Mouse (Mus musculus) yolk sac, embryonic 10.5 days (tissue): Measurements from ENCODE around the gene Rasal2.

Experiments
- DNase-seq: peaks from one replicate; pipeline ENCODE4 v3.0.0-alpha.2; 2017; ENCODE audit warnings: low spot score

Rasal2 gene

DNA sequence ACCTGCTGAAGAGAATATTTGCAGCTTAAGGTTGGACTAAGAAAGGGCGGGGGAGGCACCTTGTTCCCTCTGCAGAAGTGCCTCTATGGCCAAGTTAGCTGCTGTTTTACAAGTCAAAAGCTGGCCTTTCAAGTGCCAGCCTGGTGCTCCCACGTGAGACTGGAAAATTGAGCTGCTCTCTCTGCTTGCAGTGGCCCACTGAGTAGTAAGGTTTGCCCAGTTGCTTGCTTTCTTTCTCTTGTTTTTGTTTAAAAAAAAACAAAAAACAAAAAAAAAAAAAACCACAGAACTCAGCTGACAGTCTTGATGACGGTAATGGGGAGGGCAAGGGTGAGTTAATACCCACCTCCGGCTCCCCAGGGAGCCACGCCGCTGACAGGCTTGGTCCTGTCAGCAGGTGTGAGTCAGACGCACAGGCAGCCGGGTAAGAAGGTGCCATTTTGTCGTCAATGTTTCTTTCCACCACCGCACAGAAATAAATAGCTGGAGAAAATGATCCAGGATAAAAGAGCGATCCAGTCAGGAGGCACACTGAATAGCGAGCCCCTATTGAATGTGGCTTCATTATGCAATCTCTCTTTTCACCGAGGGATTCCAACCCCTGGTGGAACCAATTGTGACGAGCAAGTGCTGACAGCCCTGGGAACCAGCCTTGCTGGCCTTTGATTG, 27.7 kb upstream of the Rasal2 start:
- no peak for DNase-seq

DNA sequence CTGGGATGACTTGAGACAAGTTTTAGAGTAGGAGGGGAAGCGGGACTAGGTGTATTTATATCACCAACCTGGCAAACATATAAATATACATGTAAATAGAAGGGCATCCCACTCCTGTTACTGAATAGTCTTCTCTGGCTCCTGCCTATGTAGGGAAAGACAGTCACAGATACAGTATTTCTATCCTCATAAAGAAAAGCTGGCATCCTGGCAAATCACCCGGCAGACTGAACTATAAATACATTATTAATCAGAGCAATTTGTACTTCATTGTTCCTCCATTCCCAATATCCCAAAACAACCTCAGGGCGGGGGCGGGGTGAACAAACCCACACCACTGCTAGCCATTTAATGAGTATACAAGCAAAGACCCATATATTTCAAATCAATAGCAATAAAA, 26.7 kb upstream of the Rasal2 start:
- no peak for DNase-seq

DNA sequence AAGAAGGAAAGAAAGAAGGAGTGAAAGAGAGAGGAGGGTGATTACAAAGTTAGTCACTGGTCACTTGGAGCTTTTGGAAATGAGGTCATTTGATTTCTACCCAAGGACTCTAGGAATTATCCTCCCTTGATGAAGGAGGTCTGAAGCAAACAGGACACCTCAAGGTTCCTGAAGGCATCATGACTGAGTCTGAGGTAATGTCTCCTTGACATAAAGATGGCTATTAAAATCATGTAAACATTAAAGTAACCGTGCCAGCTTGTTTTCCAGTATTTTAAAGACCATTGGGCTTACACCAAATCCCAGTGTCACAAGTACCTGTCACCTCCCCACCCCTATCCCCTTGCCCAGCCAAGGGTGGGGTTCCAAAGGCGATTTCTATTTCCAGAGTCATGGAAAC, 25.9 kb upstream of the Rasal2 start:
- DNase-seq, result no peak

DNA sequence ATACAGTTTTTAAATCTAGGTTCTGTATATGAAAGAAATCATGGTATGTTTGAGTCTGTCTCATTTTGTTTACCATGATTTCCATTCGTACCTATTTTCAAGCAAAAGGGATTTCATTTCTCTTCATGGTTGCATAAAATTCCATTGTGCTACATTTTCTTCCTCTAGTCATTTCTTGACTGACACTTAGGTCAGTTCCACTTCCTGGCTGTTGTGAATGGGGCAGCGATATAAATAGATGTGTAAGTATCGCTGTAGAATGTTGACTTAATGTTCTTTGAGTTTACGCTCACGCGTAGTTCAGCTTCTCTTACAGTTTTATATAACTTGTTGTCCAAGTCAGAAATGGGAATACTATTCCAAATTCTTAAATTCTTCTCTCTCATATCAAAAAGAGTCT, 23.5 kb upstream of the Rasal2 start:
- DNase-seq, result no peak

DNA sequence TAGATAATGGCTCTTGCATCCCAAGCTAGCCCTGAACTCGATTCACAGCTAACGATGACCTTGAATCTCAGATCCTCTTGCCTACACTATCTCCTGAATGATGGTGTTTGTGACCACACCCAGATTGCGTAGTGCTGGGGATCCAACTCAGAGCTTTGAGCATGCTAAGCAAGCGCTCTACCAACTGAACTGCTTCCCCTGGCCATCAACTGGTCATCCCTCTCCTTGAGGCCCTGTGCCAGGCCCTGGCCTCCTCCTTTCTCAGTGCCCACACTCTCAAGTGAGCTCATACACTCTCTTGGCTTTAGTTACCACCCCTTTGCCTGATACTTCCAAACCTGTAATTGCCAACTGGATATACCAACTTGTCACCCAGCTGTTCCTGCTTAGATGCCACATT, 22.0 kb upstream of the Rasal2 start:
- no peak for DNase-seq

DNA sequence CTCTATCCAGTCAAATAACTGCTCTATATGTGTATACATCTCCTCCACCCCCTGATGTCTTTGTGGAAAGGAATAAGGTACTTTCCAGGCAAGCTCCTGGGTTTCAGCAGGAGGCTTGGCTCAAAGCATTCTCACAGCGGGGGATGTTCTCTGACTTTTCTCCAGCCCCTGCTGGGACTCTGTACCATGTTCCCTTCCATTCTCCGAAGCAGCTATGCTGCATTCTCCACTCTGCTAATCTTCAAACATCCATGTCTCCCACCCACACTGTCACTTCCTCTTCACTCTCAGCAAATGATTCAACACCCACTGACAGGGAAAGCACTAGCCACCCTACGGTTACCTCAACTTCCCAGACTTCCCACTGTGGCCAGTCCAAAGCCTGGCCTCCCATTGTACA, 20.9 kb upstream of the Rasal2 start:
- no peak for DNase-seq

DNA sequence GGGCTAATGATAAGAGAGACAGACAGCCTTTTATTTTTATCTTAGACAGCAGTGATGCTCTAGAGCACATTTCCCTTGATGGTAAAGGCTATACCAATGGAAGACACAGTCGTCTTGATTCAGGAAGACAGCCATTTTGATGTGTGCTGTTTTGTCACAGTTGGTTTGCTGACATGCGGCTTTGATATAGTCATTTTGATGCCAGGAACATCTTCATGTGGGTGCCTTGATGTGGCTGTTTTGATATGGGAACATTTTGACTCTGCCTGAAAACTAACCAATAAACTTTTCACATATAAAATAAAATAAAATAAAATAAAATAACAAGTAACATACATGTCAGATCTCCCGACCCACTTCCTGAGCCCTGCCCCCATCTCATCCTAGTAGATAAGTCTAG, 16.0 kb upstream of the Rasal2 start:
- no peak for DNase-seq

DNA sequence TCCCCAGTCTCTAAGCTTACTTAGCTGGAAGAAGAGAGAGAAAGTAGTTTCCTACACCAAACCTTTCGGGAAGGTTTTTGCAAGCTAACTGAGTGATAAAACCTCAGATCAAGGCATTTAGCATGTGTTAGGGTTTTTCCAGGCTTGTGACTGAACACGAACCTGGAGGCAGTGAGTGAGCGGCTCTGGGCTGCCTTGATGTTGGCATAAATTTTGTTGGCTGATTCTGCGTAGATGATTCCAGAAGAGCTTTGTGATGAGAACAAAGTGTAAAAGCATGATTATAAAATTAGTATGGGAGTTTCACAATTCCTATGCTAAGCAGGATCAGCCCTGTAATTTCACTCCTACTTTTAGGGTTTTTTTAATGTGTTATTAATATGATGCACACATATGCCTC, 15.2 kb upstream of the Rasal2 start:
- no peak for DNase-seq

DNA sequence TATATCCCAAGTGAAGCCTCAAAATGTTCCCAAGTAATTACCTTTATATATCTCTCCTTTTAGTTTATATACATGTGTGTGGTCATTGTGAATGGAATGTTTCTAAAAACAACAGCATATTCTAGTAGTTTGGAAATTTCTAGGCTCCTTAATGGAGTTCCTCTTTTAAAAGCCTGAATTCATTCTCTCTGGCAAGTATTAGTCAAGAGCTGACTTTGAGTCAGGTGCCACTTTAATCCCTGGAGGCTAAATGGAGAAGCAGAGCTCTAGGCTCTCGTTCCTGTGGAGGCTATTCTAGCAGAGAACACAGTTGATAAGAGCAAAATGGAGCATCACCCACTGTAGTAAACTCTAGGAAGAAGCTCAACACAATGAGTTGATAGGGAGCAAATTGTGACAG, 14.5 kb upstream of the Rasal2 start:
- DNase-seq, result no peak

DNA sequence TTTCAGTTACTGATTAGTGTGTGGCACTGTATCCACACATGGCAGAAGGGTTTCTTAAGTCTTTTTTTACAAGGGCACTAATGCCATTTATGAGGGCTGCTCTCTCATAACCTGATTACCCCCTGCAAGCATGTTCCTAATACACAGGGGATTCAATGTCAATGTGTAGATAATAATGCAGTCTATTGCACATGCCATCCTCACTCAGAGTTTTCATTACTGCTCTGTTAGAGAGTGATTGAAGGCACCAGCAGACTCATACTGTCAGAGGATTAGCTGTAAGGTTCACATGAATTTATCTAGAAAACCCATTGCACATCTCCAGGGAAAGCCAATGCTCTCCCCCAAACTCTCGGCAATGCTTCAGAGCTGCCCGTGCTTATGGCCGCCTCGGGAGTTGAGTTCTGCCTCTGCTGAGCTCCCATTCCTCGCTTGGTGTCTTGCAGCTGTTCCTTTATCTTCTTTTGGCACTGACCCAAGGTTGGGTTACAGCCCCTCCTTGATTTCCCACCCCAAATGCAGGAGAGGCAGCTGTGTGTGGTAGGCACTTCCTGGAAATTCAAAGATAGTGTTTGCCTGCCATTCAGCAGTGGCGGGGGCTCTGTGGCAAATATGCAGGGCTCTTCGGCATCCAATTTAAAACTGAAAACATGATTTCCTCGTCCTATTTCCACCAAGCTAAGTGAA, 13.5 kb upstream of the Rasal2 start:
- no peak for DNase-seq

DNA sequence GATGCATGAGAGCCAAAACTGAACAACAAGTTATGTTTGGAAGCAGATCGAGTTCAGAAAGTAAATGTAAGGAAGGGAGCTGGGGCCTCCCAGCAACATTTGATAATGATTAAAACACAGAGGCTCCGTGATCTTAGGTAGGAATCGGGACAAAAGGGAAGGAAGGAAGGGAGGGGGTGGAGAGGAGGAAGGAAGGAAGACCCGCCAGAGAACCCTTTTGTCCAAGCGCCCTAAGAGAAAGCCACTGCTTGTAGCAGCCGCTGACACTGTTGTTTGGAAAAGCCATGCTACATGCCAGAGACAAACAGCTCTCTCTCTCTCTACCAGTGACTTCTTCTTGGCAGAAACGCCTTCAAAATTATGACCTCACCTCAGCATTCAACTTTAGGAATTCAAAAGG, 5.5 kb upstream of the Rasal2 start:
- DNase-seq, result no peak

DNA sequence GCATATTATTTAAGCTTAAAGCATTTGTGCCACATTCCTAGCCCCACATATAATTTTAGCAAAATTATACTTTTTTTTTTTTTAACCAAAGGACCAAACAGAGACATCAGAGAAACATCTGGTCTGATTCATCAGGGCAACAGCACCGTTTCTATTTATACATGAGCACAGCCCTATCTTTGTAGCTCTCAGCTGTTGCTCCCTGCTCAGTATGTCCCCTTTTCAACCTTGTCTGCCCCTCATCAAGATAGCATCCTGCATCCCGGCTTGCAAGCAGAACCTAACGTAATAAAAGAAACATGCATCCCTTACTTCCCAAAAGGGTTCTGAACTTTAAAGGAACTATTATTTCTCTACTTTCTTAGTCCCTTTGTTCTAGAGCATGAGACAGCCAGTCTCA, 5.0 kb upstream of the Rasal2 start:
- DNase-seq, result no peak

DNA sequence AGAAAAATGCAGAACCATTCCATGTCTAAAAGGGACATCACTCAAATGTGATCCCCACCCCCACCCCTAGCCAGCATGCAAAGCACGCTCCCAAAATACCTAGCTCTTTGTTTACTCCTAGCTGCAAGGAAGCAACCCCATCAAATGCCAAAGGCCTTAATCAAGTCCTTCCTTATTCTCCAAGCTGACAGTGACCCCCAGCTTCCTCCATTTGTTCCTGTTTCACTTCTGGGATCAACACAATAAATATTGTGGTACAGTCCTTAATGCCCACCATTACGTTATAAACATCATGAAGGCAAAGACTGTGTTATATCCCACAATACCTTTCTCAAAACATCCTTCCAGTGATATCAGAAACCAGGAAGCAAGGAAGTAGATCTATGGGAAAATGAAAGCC, 4.2 kb upstream of the Rasal2 start:
- DNase-seq, result no peak

DNA sequence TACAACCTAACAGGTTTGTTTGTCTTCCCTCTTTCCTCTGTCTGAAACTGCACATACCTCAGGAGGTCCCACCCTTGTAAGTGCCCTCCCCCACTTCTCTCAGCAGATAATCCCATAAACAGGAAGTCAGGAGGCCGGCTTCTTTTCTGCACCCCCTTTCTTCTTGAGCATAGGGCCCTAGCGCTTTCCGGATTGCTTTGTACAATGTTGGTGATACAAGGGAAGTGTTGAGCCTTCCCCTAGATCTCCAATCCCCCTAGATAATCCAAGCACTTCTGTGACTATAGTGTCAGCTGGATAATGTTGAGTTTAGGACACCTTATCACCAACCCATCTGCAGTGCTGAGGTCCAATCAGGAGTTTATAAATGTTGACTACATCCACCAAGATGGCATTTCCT, 3.4 kb upstream of the Rasal2 start:
- DNase-seq, result no peak

DNA sequence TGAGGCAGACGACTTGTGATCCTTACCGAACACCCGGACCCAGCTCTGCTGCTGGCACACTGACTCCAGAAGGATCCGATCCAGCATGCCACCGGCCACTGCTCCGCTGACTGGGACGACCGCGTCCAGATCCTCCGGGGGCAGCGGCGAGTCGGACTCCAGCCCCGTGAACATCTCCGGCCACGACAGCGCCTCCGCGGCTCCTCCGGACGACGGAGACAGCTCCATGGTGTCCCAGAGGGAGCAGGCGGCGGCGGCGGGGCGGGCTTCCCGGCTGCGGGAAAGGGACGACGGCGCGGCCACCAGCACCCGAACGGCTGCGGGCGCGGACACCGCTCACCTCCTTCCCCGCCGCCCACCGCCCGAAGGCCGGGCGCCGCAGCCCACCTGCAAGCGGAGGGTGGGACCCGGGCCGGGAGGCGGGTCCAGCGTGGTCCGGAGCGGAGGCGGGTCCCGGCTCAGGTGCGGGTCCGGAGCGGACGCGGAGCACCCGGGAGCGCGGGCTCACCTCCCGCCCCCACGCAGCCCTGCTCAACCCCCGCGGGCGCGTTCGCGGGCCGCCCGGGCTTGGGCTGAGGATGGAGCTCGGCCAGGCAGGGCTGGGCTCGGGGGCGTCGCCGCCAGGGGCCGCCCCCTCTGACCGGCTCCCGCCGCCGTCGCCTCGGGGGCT, 549 bp downstream of the Rasal2 start:
- peak; percentile 63 for DNase-seq

DNA sequence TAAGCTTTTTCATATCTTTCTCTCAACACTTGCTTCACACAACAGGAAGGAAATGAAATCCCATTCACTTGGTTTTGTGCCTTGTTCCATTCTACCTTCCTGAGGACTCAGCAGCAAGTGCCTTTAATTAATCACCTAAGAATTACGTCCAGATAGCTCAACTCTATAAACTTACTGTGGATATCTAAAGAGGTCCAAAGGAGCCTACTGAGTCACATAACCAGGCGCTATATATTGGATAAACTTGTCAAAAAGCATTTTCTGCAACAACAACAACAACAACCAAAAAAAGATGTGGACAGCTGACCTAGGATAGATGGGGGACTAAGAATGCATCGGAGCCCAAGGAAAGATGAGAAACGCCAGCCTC, 1.1 kb downstream of the Rasal2 start:
- no peak for DNase-seq

DNA sequence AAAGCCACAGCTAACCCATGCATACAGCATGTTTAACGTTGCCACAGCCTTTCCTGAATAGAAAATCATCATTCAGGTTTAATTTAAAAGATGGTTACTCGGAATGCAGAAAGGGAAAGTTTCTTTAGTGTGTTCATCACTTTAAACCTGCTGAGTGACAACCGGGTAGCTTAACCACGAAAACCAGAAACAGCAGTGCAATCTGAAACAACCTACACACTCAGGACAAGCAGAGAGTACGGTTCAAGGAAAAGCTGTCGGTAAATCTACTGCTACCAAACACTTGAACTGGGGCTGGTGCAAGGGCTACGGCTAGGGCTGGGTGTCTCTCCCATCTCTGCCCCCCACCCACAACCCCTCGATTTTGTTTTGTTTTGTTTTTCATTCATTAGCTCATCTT, 1.5 kb downstream of the Rasal2 start:
- no peak for DNase-seq

DNA sequence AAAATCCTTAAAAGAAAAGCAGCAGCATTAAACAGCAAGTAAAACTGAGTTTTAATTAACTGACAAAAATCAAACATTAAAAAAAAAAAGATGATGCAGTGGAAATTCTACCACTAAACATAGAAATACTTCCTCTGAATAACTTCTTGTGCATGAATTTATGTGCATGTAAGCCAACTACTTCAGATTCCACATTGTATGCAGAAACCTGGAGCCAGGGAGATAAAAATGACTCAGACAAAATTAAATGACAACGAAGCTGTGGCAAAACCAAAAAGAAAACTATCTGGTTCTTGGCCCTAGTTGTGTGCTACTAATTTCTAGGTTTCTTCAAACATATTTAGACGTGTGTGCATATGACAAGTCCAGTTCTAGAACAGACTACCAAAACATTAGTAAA, 2.7 kb downstream of the Rasal2 start:
- no peak for DNase-seq

DNA sequence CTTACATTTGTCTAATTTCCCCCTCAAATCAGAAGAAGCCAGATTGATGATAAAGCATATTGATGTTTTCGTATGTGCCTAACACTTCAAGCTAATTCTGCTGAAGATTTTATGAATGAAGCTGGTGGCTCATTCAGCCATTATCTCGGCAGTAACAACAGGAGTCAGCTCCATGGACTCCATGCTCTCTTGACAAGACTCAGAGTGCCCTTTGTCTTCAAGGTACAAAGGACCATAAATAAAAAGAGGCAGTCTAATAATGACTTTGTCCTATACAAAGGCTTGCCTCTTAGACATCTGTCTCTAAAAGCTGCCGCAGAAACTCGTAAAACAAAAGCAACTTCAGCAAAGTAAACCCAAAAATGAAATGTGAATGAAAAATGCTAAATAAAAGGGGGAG, 24.4 kb downstream of the Rasal2 start:
- DNase-seq, result no peak

DNA sequence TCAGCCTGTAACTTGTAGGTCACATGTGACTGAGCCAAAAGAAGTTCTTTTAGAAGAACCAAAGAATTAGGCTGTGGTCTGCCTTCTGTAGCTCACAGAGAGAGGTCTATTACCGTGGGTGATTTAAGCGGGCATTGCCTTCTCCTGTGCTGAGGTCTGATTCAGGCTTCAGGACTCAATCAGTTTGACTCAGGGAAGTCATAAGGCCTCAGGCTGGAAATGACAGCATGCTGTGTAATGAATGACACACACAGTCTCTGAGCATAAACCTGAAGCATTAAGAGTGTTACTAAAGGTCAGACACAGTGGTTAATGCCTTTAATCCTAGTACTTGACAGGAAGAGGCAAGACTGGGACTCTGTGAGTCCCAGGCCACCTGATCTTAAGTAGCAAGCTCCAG, 31.7 kb downstream of the Rasal2 start:
- no peak for DNase-seq

DNA sequence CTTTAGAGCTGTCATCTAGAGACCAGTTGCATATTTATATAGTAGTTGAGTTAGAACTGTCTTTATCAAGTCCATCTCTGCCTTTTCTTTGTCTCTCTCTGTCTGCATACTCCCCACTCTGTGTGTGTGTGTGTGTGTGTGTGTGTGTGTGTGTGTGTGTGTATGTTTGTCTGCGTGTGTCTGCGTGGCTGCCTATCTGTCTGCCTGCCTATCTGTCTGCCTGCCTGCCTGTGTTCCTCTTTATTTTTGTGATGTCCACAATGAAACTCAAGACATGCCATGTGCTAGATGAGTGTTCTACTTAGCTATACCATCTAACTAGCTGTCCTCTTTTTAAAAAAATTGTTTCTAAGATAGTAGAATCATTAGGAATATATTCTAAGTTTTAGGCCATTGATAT, 42.0 kb downstream of the Rasal2 start:
- no peak for DNase-seq

DNA sequence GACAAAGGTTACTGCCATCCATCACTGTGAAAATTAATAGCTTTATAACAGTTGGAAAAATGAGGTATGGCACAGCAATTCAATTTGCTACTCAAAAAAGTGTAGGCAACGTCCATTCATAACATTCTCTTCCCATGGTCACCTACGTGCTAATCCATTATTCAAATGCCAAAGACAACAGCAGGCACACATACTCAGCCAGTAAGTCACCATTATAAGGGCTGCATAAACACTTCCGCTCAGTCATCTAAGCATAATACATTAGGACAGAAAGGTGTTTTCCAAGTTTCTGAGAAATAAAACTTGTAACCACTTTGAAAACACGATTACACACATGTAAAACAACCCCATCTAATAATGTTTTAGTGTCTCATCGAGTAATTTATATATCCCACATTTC, 44.1 kb downstream of the Rasal2 start:
- DNase-seq, result no peak

DNA sequence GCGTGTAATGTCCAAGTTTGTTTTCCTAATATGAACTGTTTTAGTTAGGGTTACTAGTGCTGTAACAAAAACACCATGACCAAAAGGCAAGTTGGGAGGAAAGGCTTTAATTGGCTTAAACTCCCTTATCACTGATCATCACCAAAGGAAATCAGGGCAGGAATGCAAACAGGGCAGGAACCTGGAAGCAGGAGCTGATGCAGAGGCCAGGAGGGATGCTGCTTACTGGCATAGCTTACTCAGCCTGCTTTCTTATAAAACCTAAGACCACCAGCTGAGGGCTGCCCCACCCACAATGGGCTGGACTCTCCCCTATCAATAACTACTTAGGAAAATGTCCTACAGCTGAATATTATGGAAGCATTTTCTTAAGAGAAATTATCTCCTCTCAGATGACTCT, 65.7 kb downstream of the Rasal2 start:
- no peak for DNase-seq

DNA sequence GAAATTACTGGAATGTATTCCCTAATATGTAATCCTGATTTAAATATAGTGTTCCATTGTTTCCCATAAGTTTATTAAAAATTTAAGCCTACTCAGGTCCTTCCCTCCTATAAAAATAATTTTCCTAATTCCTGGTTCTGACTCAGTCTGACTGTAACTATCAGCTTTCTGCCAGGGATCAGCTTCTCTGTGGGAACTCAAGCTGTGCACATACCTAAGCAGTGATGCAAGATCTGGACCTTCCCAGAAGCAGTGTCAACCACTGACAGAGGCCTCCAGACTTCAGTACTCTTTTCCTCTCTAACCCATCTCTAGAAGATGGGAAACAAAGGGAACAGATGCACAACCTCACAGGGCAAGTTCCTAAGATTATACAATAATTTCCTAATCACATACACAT, 68.9 kb downstream of the Rasal2 start:
- no peak for DNase-seq
